Mouse (Mus musculus) cerebellum, adult 11-12 months (tissue): ENCODE results near the gene Dock8.
A peak's percentile ranks its signal among the peaks of the same experiment; 100 is the strongest.

Source experiments
- DNase-seq: peaks from one replicate; pipeline ENCODE4 v3.0.0; 2022

Dock8 gene

GRCm38 (mm10) chr19:25203077-25203476, 203.7 kb downstream of the Dock8 start:
- no peak for DNase-seq

GRCm38 (mm10) chr19:25206969-25207368, 207.6 kb downstream of the Dock8 start:
- DNase-seq, result no peak

GRCm38 (mm10) chr19:25207731-25208361, 208.5 kb downstream of the Dock8 start:
- no peak for DNase-seq

GRCm38 (mm10) chr19:25208596-25209110, 209.3 kb downstream of the Dock8 start:
- no peak for DNase-seq

GRCm38 (mm10) chr19:25220611-25221010, 221.3 kb downstream of the Dock8 start:
- DNase-seq, result no peak

GRCm38 (mm10) chr19:25221964-25222640, 222.8 kb downstream of the Dock8 start:
- DNase-seq, result no peak

- DNase-seq, result no peak
Measured at GRCm38 (mm10) chr19:25230058-25230974, 231.0 kb downstream of the Dock8 start.

GRCm38 (mm10) chr19:25230975-25231334, 231.6 kb downstream of the Dock8 start:
- no peak for DNase-seq

GRCm38 (mm10) chr19:25232032-25232431, 232.7 kb downstream of the Dock8 start:
- DNase-seq, result peak; percentile 3

- DNase-seq, result no peak
Measured at GRCm38 (mm10) chr19:25236596-25237491, 237.5 kb downstream of the Dock8 start, which contains the start of gene Kank1. Gene Kank1, plus strand, starts transcription at chr19:25236975.

- peak; percentile 4 for DNase-seq
Measured at GRCm38 (mm10) chr19:25237492-25238040, 238.2 kb downstream of the Dock8 start.

GRCm38 (mm10) chr19:25238121-25238520, 238.8 kb downstream of the Dock8 start:
- no peak for DNase-seq

GRCm38 (mm10) chr19:25243566-25243965, 244.2 kb downstream of the Dock8 start:
- DNase-seq, result no peak

GRCm38 (mm10) chr19:25246062-25246461, 246.7 kb downstream of the Dock8 start:
- no peak for DNase-seq

GRCm38 (mm10) chr19:25247858-25248552, 248.7 kb downstream of the Dock8 start:
- DNase-seq, result no peak

GRCm38 (mm10) chr19:25249230-25249629, 249.9 kb downstream of the Dock8 start:
- no peak for DNase-seq

- no peak for DNase-seq
Measured at GRCm38 (mm10) chr19:25251610-25252140, 252.3 kb downstream of the Dock8 start.
